21 mouse cellular contexts compared by ENCODE assay signal in the genomic region with DNA sequence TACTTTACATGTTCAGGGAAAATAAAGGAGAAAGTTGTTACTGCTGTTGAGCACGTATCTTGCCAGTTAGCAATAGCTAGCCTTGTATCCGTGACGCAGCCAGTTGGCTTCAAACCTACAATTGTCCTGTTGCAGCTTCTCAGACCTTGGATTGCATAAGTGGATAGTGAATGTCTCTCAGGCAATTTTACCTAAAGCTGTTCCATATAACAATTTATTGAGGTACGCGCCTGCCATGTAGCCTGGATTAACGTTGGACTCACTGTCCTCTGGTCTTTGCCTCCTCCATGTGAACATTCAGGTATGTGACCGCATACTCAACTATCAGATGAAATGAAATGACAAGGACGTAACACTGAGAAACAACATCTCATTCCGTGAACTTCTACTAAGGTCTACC.
"Had no signal": no experiment of that assay in that cellular context is flagged by ENCODE, and none has a peak within 500 bp of the region (broad histone marks: within the 10 kb centered on the region; RNA-seq: fewer than 3 reads in every experiment).

No protein-coding gene starts in this region.

- H3K27ac ChIP-seq: gastrocnemius, adult 2 months; heart, embryonic 10.5 days; hindbrain, embryonic 14.5 days; kidney, embryonic 15.5 days; kidney, postnatal 0 days; limb, embryonic 13.5 days; limb, embryonic 15.5 days; liver, embryonic 12.5 days; liver, embryonic 14.5 days had no signal

- H3K4me3 ChIP-seq: gastrocnemius, adult 2 months; heart, embryonic 10.5 days; heart, embryonic 12.5 days; kidney, embryonic 15.5 days; limb, embryonic 13.5 days; limb, embryonic 15.5 days; liver, embryonic 12.5 days had no signal

- ATAC-seq: intestine, embryonic 16.5 days; liver, embryonic 12.5 days had no signal

- H3K27me3 ChIP-seq: heart, embryonic 12.5 days; kidney, embryonic 15.5 days; limb, embryonic 13.5 days; limb, embryonic 15.5 days; liver, embryonic 12.5 days had no signal

- H3K9me3 ChIP-seq: heart, embryonic 10.5 days; heart, embryonic 12.5 days; kidney, embryonic 15.5 days; limb, embryonic 13.5 days; limb, embryonic 15.5 days; liver, embryonic 12.5 days had no signal

- H3K9ac ChIP-seq: heart, embryonic 12.5 days; hindbrain, embryonic 14.5 days; kidney, embryonic 15.5 days; limb, embryonic 13.5 days; limb, embryonic 15.5 days; liver, embryonic 12.5 days; liver, embryonic 14.5 days had no signal

- H3K4me2 ChIP-seq: heart, embryonic 12.5 days; hindbrain, embryonic 14.5 days; kidney, embryonic 15.5 days; limb, embryonic 13.5 days; limb, embryonic 15.5 days; liver, embryonic 12.5 days had no signal

- H3K4me1 ChIP-seq: heart, embryonic 10.5 days; heart, embryonic 12.5 days; kidney, embryonic 15.5 days; limb, embryonic 13.5 days; limb, embryonic 15.5 days had no signal

- H3K36me3 ChIP-seq: heart, embryonic 10.5 days; heart, embryonic 12.5 days; kidney, embryonic 15.5 days; limb, embryonic 13.5 days; limb, embryonic 15.5 days; liver, embryonic 12.5 days had no signal

- DNase-seq: gastrocnemius, adult 2 months; gastrocnemius, postnatal 10 days; gastrocnemius, postnatal 25 days; heart, adult 18-20 months; heart, postnatal 10 days; kidney, adult 11 months; kidney, adult 2 months; kidney, adult 9 months; kidney, postnatal 14 days; kidney, postnatal 36 days; left cerebral cortex, postnatal 4 days had no signal
